Mouse (Mus musculus) midbrain, embryonic 13.5 days (tissue): Measurements from ENCODE around the gene Gm9639. TPM values are rescaled to one million over a fixed set of nuclear protein-coding genes. Genes with fewer than 3 reads are reported as not detected.
"Not testable (repeated sequence)": the region's sequence is repeated elsewhere in the genome, so short reads cannot be mapped to it uniquely, and the experiment has no call there.

ENCODE experiments used
- ATAC-seq: fragments of 200-750 bp; cut with Nextera tagmentation; 2 replicates; pipeline ENCODE4 v1.8.0; 2017; ENCODE audit warnings: mild to moderate bottlenecking, moderate TSS enrichment, moderate library complexity
- H3K27ac ChIP-seq: fragments of 300-500 bp; sonication (generic); 2 replicates; pipeline ENCODE4 v1.5.1; 2015; ENCODE audit warnings: inconsistent platforms, mild to moderate bottlenecking, moderate library complexity
- H3K27me3 ChIP-seq: fragments of 300-500 bp; sonication (generic); 2 replicates; pipeline ENCODE4 v1.6.1; 2015; ENCODE audit warnings: mild to moderate bottlenecking, inconsistent platforms
- H3K36me3 ChIP-seq: fragments of 300-500 bp; sonication (generic); 2 replicates; pipeline ENCODE4 v1.6.1; 2015; ENCODE audit warnings: mild to moderate bottlenecking, inconsistent platforms
- H3K4me1 ChIP-seq: fragments of 300-500 bp; sonication (generic); replicated peaks from 2 replicates; pipeline ENCODE4 v1.6.1; 2015; ENCODE audit warnings: inconsistent platforms
- H3K4me2 ChIP-seq: fragments of 300-500 bp; sonication (generic); replicated peaks from 2 replicates; pipeline ENCODE4 v1.6.1; 2015; ENCODE audit warnings: moderate library complexity, mild to moderate bottlenecking, inconsistent platforms
- H3K4me3 ChIP-seq: fragments of 300-500 bp; sonication (generic); replicated peaks from 2 replicates; pipeline ENCODE4 v1.5.1; 2015; ENCODE audit warnings: mild to moderate bottlenecking, inconsistent platforms
- H3K9ac ChIP-seq: fragments of 300-500 bp; sonication (generic); replicated peaks from 2 replicates; pipeline ENCODE4 v1.6.1; 2015; ENCODE audit warnings: mild to moderate bottlenecking, inconsistent platforms
- H3K9me3 ChIP-seq: fragments of 300-500 bp; sonication (generic); 2 replicates; pipeline ENCODE4 v1.6.1; 2016; ENCODE audit warnings: mild to moderate bottlenecking, inconsistent platforms
- WGBS: fragments of 180-500 bp; shearing (Covaris S2); methylation state at CpG from one replicate; pipeline ENCODE4 v1.1.7; 2015; 5-methylcytosine and 5-hydroxymethylcytosine counted together
- polyA plus RNA-seq: library from polyadenylated mRNA; unstranded; fragments of >200 nt; fragmentation: Nextera tagmentation; extraction: Ambion mirVana; gene quantifications from 2 replicates; pipeline ENCODE4 v1.2.1, GENCODE M21; 2015

Gm9639 gene
- polyA plus RNA-seq, 1 experiment from 2014 or later: not detected

GRCm38 (mm10) chr10:77750686-77751085 is 44.2 kb downstream of the Gm9639 start:
- H3K4me3 ChIP-seq, H3K4me1 ChIP-seq, H3K4me2 ChIP-seq, H3K36me3 ChIP-seq, H3K9me3 ChIP-seq, ATAC-seq, H3K9ac ChIP-seq, H3K27ac ChIP-seq, H3K27me3 ChIP-seq: not testable (repeated sequence)
- 85% methylated on average over 1 of the region's 1 CpGs for WGBS

Other genes with a start within 250 kb of the Gm9639 start
- gene Pttg1ip, start 213.4 kb downstream of the Gm9639 start, polyA plus RNA-seq: 57.5 and 59.0 TPM in 2 replicates
- gene Sumo3, start 189.0 kb downstream of the Gm9639 start, polyA plus RNA-seq: 302 and 320 TPM in 2 replicates
- gene Gm49325, start 188.9 kb downstream of the Gm9639 start, polyA plus RNA-seq: 2.5 TPM in 1 of 2 replicates, not detected in the other
- 89.8 and 95.5 TPM in 2 replicates for gene Ube2g2, start 172.8 kb downstream of the Gm9639 start, polyA plus RNA-seq
- gene Tspear, start 108.5 kb downstream of the Gm9639 start, polyA plus RNA-seq: 0.67 and 1.2 TPM in 2 replicates
- not detected in 2 replicates for gene Gm19402, start 104.3 kb downstream of the Gm9639 start, polyA plus RNA-seq
- not detected in 2 replicates for gene Gm9508, start 97.8 kb downstream of the Gm9639 start, polyA plus RNA-seq
- gene Gm10272, start 88.5 kb downstream of the Gm9639 start, polyA plus RNA-seq: not detected in 2 replicates
- gene Gm10024, start 83.6 kb downstream of the Gm9639 start, polyA plus RNA-seq: not detected in 2 replicates
- not detected in 2 replicates for gene Gm10142, start 79.3 kb downstream of the Gm9639 start, polyA plus RNA-seq
- not detected in 2 replicates for gene Krtap12-1, start 74.5 kb downstream of the Gm9639 start, polyA plus RNA-seq
- not detected in 2 replicates for gene Gm10100, start 68.6 kb downstream of the Gm9639 start, polyA plus RNA-seq
- gene Gm18596, start 52.4 kb downstream of the Gm9639 start, polyA plus RNA-seq: not detected in 2 replicates
- gene Gm9736, start 43.7 kb downstream of the Gm9639 start, polyA plus RNA-seq: not detected in 2 replicates
- gene Gm3233, start 35.4 kb downstream of the Gm9639 start, polyA plus RNA-seq: not detected in 2 replicates
- not detected in 2 replicates for gene Gm3238, start 23.8 kb downstream of the Gm9639 start, polyA plus RNA-seq
- not detected in 2 replicates for gene Gm7138, start 18.1 kb downstream of the Gm9639 start, polyA plus RNA-seq
- gene Gm3250, start 12.5 kb downstream of the Gm9639 start, polyA plus RNA-seq: not detected in 2 replicates
- gene Gm7137, start 6.9 kb downstream of the Gm9639 start, polyA plus RNA-seq: not detected in 2 replicates
- gene Gm19668, start 4.1 kb upstream of the Gm9639 start, polyA plus RNA-seq: not detected in 2 replicates
- gene Gm9507, start 16.8 kb upstream of the Gm9639 start, polyA plus RNA-seq: not detected in 2 replicates
- not detected in 2 replicates for gene Gm2696, start 19.6 kb upstream of the Gm9639 start, polyA plus RNA-seq
- gene Krtap10-4, start 32.0 kb upstream of the Gm9639 start, polyA plus RNA-seq: not detected in 2 replicates
- not detected in 2 replicates for gene Krtap10-10, start 40.9 kb upstream of the Gm9639 start, polyA plus RNA-seq
- gene Gm36176, start 51.7 kb upstream of the Gm9639 start, polyA plus RNA-seq: not detected in 2 replicates
- gene Gm10318, start 57.8 kb upstream of the Gm9639 start, polyA plus RNA-seq: not detected in 2 replicates
- gene Gm3285, start 66.9 kb upstream of the Gm9639 start, polyA plus RNA-seq: not detected in 2 replicates
- 9.8 and 10.3 TPM in 2 replicates for gene Lrrc3, start 107.5 kb upstream of the Gm9639 start, polyA plus RNA-seq
- gene Trpm2, start 175.5 kb upstream of the Gm9639 start, polyA plus RNA-seq: 2.7 and 3.3 TPM in 2 replicates
- 32.4 and 36.8 TPM in 2 replicates for gene 1810043G02Rik, start 183.4 kb upstream of the Gm9639 start, polyA plus RNA-seq
- gene Pfkl, start 215.0 kb upstream of the Gm9639 start, polyA plus RNA-seq: 96.9 and 106 TPM in 2 replicates
- not detected in 2 replicates for gene Dnmt3l, start 246.9 kb upstream of the Gm9639 start, polyA plus RNA-seq
- gene Aire, start 248.5 kb upstream of the Gm9639 start, polyA plus RNA-seq: 0.10 and 0.24 TPM in 2 replicates